Mouse (Mus musculus) spleen, postnatal 36 days (tissue): ENCODE data around the gene Adarb2.
A peak's percentile ranks its signal among the peaks of the same experiment; 100 is the strongest.

Experiments
- DNase-seq, 2 experiments: peaks; one replicate each; pipeline ENCODE4 v3.0.0; 2022; ENCODE audit warnings: low spot score in 2 of 2, mixed read lengths in 1 of 2

Adarb2 gene

DNA sequence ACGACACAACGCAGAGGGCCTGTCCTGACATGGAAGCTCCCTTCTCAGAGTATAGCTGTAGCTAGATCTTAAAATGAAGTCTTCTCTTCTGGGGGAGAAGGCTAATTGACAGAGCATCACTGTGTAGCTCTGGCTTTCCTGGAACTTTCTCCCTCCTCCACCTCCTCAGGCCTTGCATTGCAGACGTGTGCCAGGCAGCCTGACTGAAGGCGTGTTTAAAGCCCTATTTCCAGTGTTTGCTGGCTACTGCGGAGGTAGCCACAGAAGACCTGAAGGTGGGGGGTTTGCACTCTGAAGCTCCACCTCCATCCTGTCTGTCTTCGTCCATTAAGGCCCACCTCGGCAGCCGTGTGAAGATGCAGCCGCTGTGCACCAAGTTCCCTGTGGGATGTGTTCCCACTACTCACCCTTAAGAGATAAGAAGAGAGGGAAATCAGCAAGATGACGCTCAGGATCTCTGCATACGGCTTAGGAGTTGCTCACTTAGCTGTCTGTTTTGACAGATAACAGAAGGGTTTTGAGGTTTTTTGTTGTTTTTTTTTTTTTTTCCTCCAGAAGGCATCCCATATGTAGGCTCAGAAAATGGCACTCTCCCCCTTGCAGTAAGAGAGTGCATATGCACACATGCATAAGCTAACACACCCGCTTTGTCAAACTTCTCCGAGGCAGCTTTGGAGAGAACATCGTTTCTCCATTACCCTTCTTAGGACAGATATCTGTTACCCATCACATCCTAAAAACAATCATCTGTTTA lies 581.8 kb downstream of the Adarb2 start:
- no peak for DNase-seq

GRCm38 (mm10) chr13:8785185-8785584 lies 582.5 kb downstream of the Adarb2 start:
- DNase-seq, result peak in 1 of 2 experiments; percentile 6

- DNase-seq, result no peak
Observed at GRCm38 (mm10) chr13:8793217-8793616, 590.6 kb downstream of the Adarb2 start.

DNA sequence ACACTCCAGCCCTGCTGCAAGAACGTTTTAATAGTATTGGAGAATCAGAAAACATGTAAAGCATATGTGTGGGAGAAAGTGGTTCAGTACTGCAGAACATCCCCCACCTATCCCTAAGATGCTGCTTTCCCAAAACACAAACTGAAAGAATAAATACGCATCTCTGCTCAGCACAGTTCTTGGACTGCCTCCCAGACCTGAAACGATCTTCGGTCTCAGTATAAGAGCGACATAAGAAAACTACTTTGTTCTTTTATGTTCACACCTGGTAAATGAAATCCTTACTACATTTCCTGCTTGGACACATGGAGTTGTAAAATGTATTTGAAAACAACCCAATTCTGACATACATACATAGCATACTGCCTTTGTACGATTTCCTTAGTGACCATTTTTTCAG lies 597.9 kb downstream of the Adarb2 start:
- DNase-seq, result no peak

- DNase-seq, result no peak
Observed at GRCm38 (mm10) chr13:8805931-8806330, 603.3 kb downstream of the Adarb2 start.
